Mouse (Mus musculus) bone marrow macrophage, adult 2 months (primary cell): ENCODE measurements around the gene Sox14.

ENCODE experiments used
- CTCF ChIP-seq: IDR thresholded peaks from 2 replicates; pipeline ENCODE4 v1.5.1; 2012; ENCODE audit warnings: low read depth, mild to moderate bottlenecking, low read length, moderate library complexity
- POLR2A ChIP-seq: IDR thresholded peaks from 2 replicates; pipeline ENCODE4 v1.6.1; 2012; ENCODE audit warnings: mild to moderate bottlenecking, low read depth, low read length, borderline replicate concordance

DNA sequence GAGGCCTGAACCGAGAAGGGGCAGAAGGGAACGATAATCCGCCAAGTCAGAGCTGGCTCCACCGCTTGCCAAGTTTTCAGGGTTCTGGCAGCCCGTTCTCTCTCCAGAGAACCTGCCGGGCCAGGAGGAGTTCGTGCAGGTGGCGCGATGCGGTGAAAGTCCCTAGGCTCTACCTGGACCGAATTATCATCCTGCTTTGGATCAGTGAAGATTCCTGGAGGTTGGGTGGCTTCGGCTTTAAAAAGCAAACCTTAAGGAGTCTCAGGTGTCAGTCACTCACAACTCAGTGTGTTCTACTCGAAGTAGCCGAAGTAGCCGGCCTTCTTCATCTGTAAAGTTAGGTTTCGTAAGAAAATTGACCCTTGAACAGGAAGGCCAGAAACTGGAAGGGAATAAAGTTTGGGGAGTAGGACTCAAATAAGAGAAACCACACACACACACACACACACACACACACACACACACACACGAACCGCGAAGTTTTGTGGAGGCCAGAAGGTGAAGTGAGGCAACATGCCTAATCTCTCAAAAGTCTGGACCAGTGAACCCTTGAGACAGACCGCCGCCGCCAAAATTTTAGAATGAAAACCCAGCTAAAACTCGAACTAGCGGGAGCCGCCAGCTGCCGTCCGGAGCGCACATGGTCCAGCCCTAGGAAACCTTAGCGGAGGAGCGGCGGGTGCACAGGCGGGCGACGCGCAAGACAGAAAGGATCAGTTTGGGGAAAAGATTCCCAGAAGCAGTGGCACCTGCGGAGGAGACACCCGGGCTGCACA lies 5.0 kb downstream of the Sox14 start:
- TF ChIP-seq POLR2A (no peak), CTCF (no peak)
